Mouse (Mus musculus) heart, postnatal 0 days (tissue): ENCODE measurements around the gene Pom121l2. TPM values are rescaled to one million over a fixed set of nuclear protein-coding genes. Genes with fewer than 3 reads are reported as not detected.

Experiments
- ATAC-seq: fragments of 200-750 bp; cut with Nextera tagmentation; 2 replicates; pipeline ENCODE4 v1.8.0; 2017; ENCODE audit warnings: low read depth, moderate number of reproducible peaks, moderate library complexity; ENCODE audit not compliant: insufficient read depth
- DNase-seq: peaks from one replicate; pipeline ENCODE4 v3.0.0-alpha.2; 2016; ENCODE audit warnings: low spot score
- H3K27ac ChIP-seq: fragments of 300-500 bp; sonication (generic); 2 replicates; pipeline ENCODE4 v1.5.1; 2014; ENCODE audit warnings: low read depth, mild to moderate bottlenecking
- H3K27me3 ChIP-seq: fragments of 300-500 bp; sonication (generic); 2 replicates; pipeline ENCODE4 v1.6.1; 2014; ENCODE audit warnings: low read length, mixed read lengths; ENCODE audit not compliant: control insufficient read depth, insufficient read depth
- H3K36me3 ChIP-seq: fragments of 300-500 bp; sonication (generic); replicated peaks from 2 replicates; pipeline ENCODE4 v1.6.1; 2014; ENCODE audit warnings: low read length, mixed read lengths; ENCODE audit not compliant: control insufficient read depth, insufficient read depth
- H3K4me1 ChIP-seq: fragments of 300-500 bp; sonication (generic); 2 replicates; pipeline ENCODE4 v1.6.1; 2014; ENCODE audit warnings: antibody characterized with exemption; ENCODE audit not compliant: control insufficient read depth, insufficient read depth
- H3K4me2 ChIP-seq: fragments of 300-500 bp; sonication (generic); 2 replicates; pipeline ENCODE4 v1.6.1; 2014; ENCODE audit warnings: low read depth, mild to moderate bottlenecking, low read length, moderate library complexity
- H3K4me3 ChIP-seq: fragments of 300-500 bp; sonication (generic); 2 replicates; pipeline ENCODE4 v1.5.1; 2014; ENCODE audit warnings: low read depth, low read length
- H3K9ac ChIP-seq: fragments of 300-500 bp; sonication (generic); replicated peaks from 2 replicates; pipeline ENCODE4 v1.6.1; 2014; ENCODE audit warnings: low read depth, low read length, mixed read lengths
- H3K9me3 ChIP-seq: fragments of 300-500 bp; sonication (generic); replicated peaks from 2 replicates; pipeline ENCODE4 v1.6.1; 2016; ENCODE audit warnings: low read length; ENCODE audit not compliant: control insufficient read depth
- CTCF ChIP-seq: IDR thresholded peaks from 2 replicates; pipeline ENCODE4 v1.5.1; 2016; ENCODE audit warnings: antibody characterized with exemption, control low read depth, low read depth
- EP300 ChIP-seq: IDR thresholded peaks from 2 replicates; pipeline ENCODE4 v1.6.1; 2016; ENCODE audit warnings: antibody characterized with exemption, low read depth
- WGBS: fragments of 180-500 bp; shearing (Covaris S2); extraction: QIAGEN DNeasy Blood & Tissue Kit; methylation state at CpG from one replicate; pipeline ENCODE4 v1.1.7; 2014; 5-methylcytosine and 5-hydroxymethylcytosine counted together
- polyA plus RNA-seq: library from polyadenylated mRNA; unstranded; fragments of >200 nt; fragmentation: Nextera tagmentation; extraction: Ambion mirVana; gene quantifications from 2 replicates; pipeline ENCODE4 v1.2.1, GENCODE M21; 2015
- total RNA-seq: library from RNA; depleted of rRNA; stranded (reverse); fragments of >200 nt; gene quantifications from 2 replicates; pipeline ENCODE4 v1.2.3, GENCODE M21; 2014; ENCODE audit warnings: low replicate concordance

Pom121l2 gene
- total and polyA plus RNA-seq, 2 experiments from 2014 or later = not detected

GRCm38 (mm10) chr13:22013716-22014115 is 32.7 kb downstream of the Pom121l2 start:
- DNase-seq = no peak
- TF ChIP-seq CTCF (no peak), EP300 (no peak)
- H3K9me3 ChIP-seq = no peaks in the 10 kb centered on the region
- H3K9ac ChIP-seq = no peak overlapping the region
- H3K4me3 ChIP-seq = peak overlapping the region; percentile 30
- WGBS = 25% methylated on average over 13 of the region's 13 CpGs
- no peaks in the 10 kb centered on the region for H3K36me3 ChIP-seq
- no peak overlapping the region for H3K4me2 ChIP-seq
- ATAC-seq = no peak
- H3K4me1 ChIP-seq = no peaks in the 10 kb centered on the region
- H3K27ac ChIP-seq = no peak overlapping the region
- peaks cover 70% of the 10 kb centered on the region for H3K27me3 ChIP-seq

GRCm38 (mm10) chr13:22014411-22014845 is 33.4 kb downstream of the Pom121l2 start:
- ATAC-seq = no peak
- no peak overlapping the region for H3K27ac ChIP-seq
- no peak for DNase-seq
- peaks cover 62% of the 10 kb centered on the region for H3K27me3 ChIP-seq
- H3K4me1 ChIP-seq = no peaks in the 10 kb centered on the region
- no peaks in the 10 kb centered on the region for H3K36me3 ChIP-seq
- no peak for TF ChIP-seq CTCF
- TF ChIP-seq EP300 = no peak
- H3K4me2 ChIP-seq = peak overlapping the region; percentile 35
- H3K9me3 ChIP-seq = no peaks in the 10 kb centered on the region
- H3K9ac ChIP-seq = no peak overlapping the region
- peak overlapping the region; percentile 30 for H3K4me3 ChIP-seq
- WGBS = 10% methylated on average over 17 of the region's 17 CpGs

- no peak overlapping the region for H3K9ac ChIP-seq
- DNase-seq (no peak), ATAC-seq (peak; percentile 79)
- H3K27me3 ChIP-seq = peaks cover 49% of the 10 kb centered on the region
- 0 out of 2 replicates have a peak, but pooled peaks cover 2% of the 10 kb centered on the region for H3K4me1 ChIP-seq
- H3K4me2 ChIP-seq = peak overlapping the region; percentile 2; the same call in 1 of the 2 replicates
- H3K4me3 ChIP-seq = peak overlapping the region; percentile 30; the same call in 1 of the 2 replicates
- H3K36me3 ChIP-seq = no peaks in the 10 kb centered on the region
- TF ChIP-seq CTCF (no peak), EP300 (no peak)
- WGBS = 18% methylated on average over 27 of the region's 27 CpGs
- H3K27ac ChIP-seq = no peak overlapping the region
- H3K9me3 ChIP-seq = no peaks in the 10 kb centered on the region
Observed at GRCm38 (mm10) chr13:22015479-22016450, 34.8 kb downstream of the Pom121l2 start.

- Histone ChIP-seq H3K36me3 (no peaks in the 10 kb centered on the region), H3K4me3 (peak overlapping the region; percentile 62), H3K9me3 (no peaks in the 10 kb centered on the region), H3K4me2 (peak overlapping the region; percentile 93), H3K9ac (peak overlapping the region; percentile 52), H3K4me1 (0 out of 2 replicates have a peak, but pooled peaks cover 2% of the 10 kb centered on the region), H3K27ac (no peak overlapping the region), H3K27me3 (peaks cover 11% of the 10 kb centered on the region)
- WGBS = under 1% methylated on average over 44 of the region's 44 CpGs
- TF ChIP-seq CTCF (no peak), EP300 (no peak)
- DNase-seq = no peak
- ATAC-seq = peak; percentile 61; the same call in 1 of the 2 replicates
Observed at GRCm38 (mm10) chr13:22019934-22020835, 39.2 kb downstream of the Pom121l2 start.

GRCm38 (mm10) chr13:22020901-22021339 is 39.9 kb downstream of the Pom121l2 start:
- WGBS = under 1% methylated on average over 8 of the region's 8 CpGs
- H3K27ac ChIP-seq = peak overlapping the region; percentile 55
- H3K9ac ChIP-seq = peak overlapping the region; percentile 52; the same call in 1 of the 2 replicates

More at GRCm38 (mm10) chr13:22020901-22021339, 39.9 kb downstream of the Pom121l2 start:
- Histone ChIP-seq H3K27me3 (0 out of 2 replicates have a peak, but pooled peaks cover 7% of the 10 kb centered on the region), H3K4me3 (peak overlapping the region; percentile 62), H3K9me3 (no peaks in the 10 kb centered on the region), H3K36me3 (no peaks in the 10 kb centered on the region), H3K4me1 (0 out of 2 replicates have a peak, but pooled peaks cover 2% of the 10 kb centered on the region), H3K4me2 (peak overlapping the region; percentile 93)
- DNase-seq = no peak
- no peak for TF ChIP-seq CTCF
- TF ChIP-seq EP300 = no peak
- peak; percentile 72 for ATAC-seq
